Mouse (Mus musculus) embryonic facial prominence, embryonic 15.5 days (tissue): ENCODE data around the gene Gpx2. TPM values are rescaled to one million over a fixed set of nuclear protein-coding genes. Genes with fewer than 3 reads are reported as not detected.

Source experiments
- ATAC-seq: fragments of 200-750 bp; cut with Nextera tagmentation; 2 replicates; pipeline ENCODE4 v1.8.0; 2017; ENCODE audit warnings: low read depth, moderate TSS enrichment; ENCODE audit not compliant: insufficient number of reproducible peaks, low FRiP score, low TSS enrichment
- H3K27ac ChIP-seq: fragments of 300-500 bp; sonication (generic); replicated peaks from 2 replicates; pipeline ENCODE4 v1.5.1; 2015; ENCODE audit warnings: mild to moderate bottlenecking, inconsistent platforms
- H3K27me3 ChIP-seq: fragments of 300-500 bp; sonication (generic); 2 replicates; pipeline ENCODE4 v1.6.1; 2015; ENCODE audit warnings: inconsistent platforms
- H3K36me3 ChIP-seq: fragments of 300-500 bp; sonication (generic); 2 replicates; pipeline ENCODE4 v1.6.1; 2015; ENCODE audit warnings: mild to moderate bottlenecking, inconsistent platforms
- H3K4me1 ChIP-seq: fragments of 300-500 bp; sonication (generic); 2 replicates; pipeline ENCODE4 v1.6.1; 2015; ENCODE audit warnings: inconsistent platforms
- H3K4me2 ChIP-seq: fragments of 300-500 bp; sonication (generic); replicated peaks from 2 replicates; pipeline ENCODE4 v1.6.1; 2015; ENCODE audit warnings: mild to moderate bottlenecking, inconsistent platforms
- H3K4me3 ChIP-seq: fragments of 300-500 bp; sonication (generic); replicated peaks from 2 replicates; pipeline ENCODE4 v1.5.1; 2015; ENCODE audit warnings: mild to moderate bottlenecking, inconsistent platforms
- H3K9ac ChIP-seq: fragments of 300-500 bp; sonication (generic); 2 replicates; pipeline ENCODE4 v1.6.1; 2015; ENCODE audit warnings: inconsistent platforms
- H3K9me3 ChIP-seq: fragments of 300-500 bp; sonication (generic); replicated peaks from 2 replicates; pipeline ENCODE4 v1.6.1; 2016; ENCODE audit warnings: inconsistent platforms
- WGBS: fragments of 180-500 bp; shearing (Covaris S2); methylation state at CpG from one replicate; pipeline ENCODE4 v1.1.7; 2015; 5-methylcytosine and 5-hydroxymethylcytosine counted together
- polyA plus RNA-seq: library from polyadenylated mRNA; unstranded; fragments of >200 nt; fragmentation: Nextera tagmentation; extraction: Ambion mirVana; gene quantifications from 2 replicates; pipeline ENCODE4 v1.2.1, GENCODE M21; 2015

The Gpx2 gene
- polyA plus RNA-seq, 1 experiment from 2014 or later = 5.1 TPM

- Histone ChIP-seq H3K9ac (no peak overlapping the region), H3K4me1 (peaks cover 55% of the 10 kb centered on the region)
These were observed 25.3 kb upstream of the Gpx2 start for GRCm38 (mm10) chr12:76820615-76821014.

DNA sequence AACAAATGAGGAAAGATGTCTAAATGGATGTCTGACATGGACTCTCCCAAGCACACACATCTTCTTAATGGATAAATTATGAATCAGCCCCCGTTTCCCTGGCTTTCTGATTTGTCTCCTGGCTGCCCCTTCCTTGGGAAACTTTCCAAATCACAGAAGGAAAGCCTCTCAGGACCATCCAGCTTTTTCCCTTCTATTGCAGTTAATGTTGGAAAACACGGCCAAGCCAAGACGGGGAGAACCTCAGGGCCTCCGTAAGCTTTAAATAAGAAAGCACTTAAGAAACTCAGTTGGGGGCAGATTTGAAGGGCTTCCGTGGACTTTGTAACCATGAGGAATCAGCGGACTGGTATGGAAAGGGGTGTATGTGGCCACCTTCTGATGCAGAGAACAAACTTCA, 24.5 kb upstream of the Gpx2 start:
- WGBS = 57% methylated on average over 6 of the region's 6 CpGs
- H3K4me1 ChIP-seq = peaks cover 55% of the 10 kb centered on the region
- no peak overlapping the region for H3K4me2 ChIP-seq
- H3K9ac ChIP-seq = no peak overlapping the region
- ATAC-seq = no peak
- H3K27me3 ChIP-seq = 0 out of 2 replicates have a peak, but pooled peaks cover 5% of the 10 kb centered on the region
- no peak overlapping the region for H3K4me3 ChIP-seq
- H3K9me3 ChIP-seq = no peaks in the 10 kb centered on the region
- 0 out of 2 replicates have a peak overlapping the region, but pooled peaks have one; percentile 22 for H3K27ac ChIP-seq
- no peaks in the 10 kb centered on the region for H3K36me3 ChIP-seq

More at GRCm38 (mm10) chr12:76820615-76821014, 25.3 kb upstream of the Gpx2 start:
- Histone ChIP-seq H3K27me3 (0 out of 2 replicates have a peak, but pooled peaks cover 5% of the 10 kb centered on the region), H3K4me3 (peak overlapping the region; percentile 71; the same call in 1 of the 2 replicates), H3K36me3 (no peaks in the 10 kb centered on the region), H3K9me3 (no peaks in the 10 kb centered on the region), H3K4me2 (peak overlapping the region; percentile 90), H3K27ac (0 out of 2 replicates have a peak overlapping the region, but pooled peaks have one; percentile 0)
- no peak for ATAC-seq
- WGBS = 48% methylated on average over 4 of the region's 4 CpGs

DNA sequence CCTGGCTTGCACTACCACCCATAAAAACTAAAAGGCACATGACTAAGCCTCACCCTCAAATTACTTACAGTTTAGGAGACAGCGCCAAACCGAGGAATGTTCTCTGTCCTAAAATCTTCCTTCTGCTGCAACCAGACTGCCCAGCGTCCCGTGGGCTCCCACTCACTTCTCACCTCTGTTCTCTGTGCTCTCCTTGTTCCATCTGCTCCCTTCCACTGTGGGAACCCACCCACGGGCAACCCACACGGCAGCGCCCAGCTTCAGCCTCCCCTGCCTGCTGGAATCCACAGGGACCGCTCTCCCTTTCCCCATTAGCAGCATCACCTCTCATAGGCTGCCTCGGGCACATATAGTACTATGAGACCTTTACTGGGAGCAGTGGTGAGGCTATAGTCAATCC, 23.6 kb upstream of the Gpx2 start:
- ATAC-seq = no peak
- Histone ChIP-seq H3K9ac (no peak overlapping the region), H3K36me3 (no peaks in the 10 kb centered on the region), H3K4me3 (no peak overlapping the region), H3K27me3 (0 out of 2 replicates have a peak, but pooled peaks cover 2% of the 10 kb centered on the region), H3K4me2 (no peak overlapping the region), H3K9me3 (no peaks in the 10 kb centered on the region), H3K27ac (peak overlapping the region; percentile 80), H3K4me1 (peaks cover 55% of the 10 kb centered on the region)
- 70% methylated on average over 9 of the region's 9 CpGs for WGBS

DNA sequence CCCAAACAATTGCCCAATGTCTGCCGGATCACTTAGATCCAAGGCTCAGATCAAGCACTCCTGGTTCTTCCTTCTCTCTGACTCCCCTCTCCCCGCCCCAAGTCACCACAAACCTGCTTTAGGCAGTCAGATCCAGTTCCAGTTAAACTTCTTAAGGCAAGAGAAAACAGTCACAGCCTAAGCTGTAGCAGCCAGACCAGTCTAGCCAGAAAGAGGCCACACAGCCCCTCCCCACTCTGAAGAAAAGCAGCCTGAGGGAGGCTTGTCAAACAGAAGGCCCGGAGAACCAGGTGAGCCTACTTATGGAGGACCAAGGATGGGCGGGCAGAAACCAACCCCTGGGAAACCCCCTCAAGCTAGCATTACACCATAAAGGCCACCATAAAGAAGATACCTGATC, 22.8 kb upstream of the Gpx2 start:
- no peak overlapping the region for H3K4me2 ChIP-seq
- H3K9me3 ChIP-seq = no peaks in the 10 kb centered on the region
- no peak overlapping the region for H3K9ac ChIP-seq
- ATAC-seq = peak; percentile 58
- peak overlapping the region; percentile 80 for H3K27ac ChIP-seq
- H3K27me3 ChIP-seq = no peaks in the 10 kb centered on the region
- no peak overlapping the region for H3K4me3 ChIP-seq
- peaks cover 56% of the 10 kb centered on the region for H3K4me1 ChIP-seq
- no peaks in the 10 kb centered on the region for H3K36me3 ChIP-seq
- 43% methylated on average over 4 of the region's 4 CpGs for WGBS

GRCm38 (mm10) chr12:76817176-76817575, 21.8 kb upstream of the Gpx2 start:
- no peak for ATAC-seq
- H3K27ac ChIP-seq = peak overlapping the region; percentile 80; the same call in 1 of the 2 replicates
- H3K4me1 ChIP-seq = peaks cover 56% of the 10 kb centered on the region
- no peak overlapping the region for H3K4me2 ChIP-seq
- H3K4me3 ChIP-seq = no peak overlapping the region
- H3K27me3 ChIP-seq = no peaks in the 10 kb centered on the region
- no peak overlapping the region for H3K9ac ChIP-seq
- WGBS = 38% methylated on average over 4 of the region's 4 CpGs
- no peaks in the 10 kb centered on the region for H3K36me3 ChIP-seq
- no peaks in the 10 kb centered on the region for H3K9me3 ChIP-seq

- 41% methylated on average over 4 of the region's 4 CpGs for WGBS
- no peak for ATAC-seq
- Histone ChIP-seq H3K9me3 (no peaks in the 10 kb centered on the region), H3K4me3 (no peak overlapping the region), H3K27me3 (no peaks in the 10 kb centered on the region), H3K4me1 (peaks cover 53% of the 10 kb centered on the region), H3K36me3 (no peaks in the 10 kb centered on the region), H3K27ac (no peak overlapping the region), H3K9ac (no peak overlapping the region), H3K4me2 (no peak overlapping the region)
These were observed 21.4 kb upstream of the Gpx2 start for GRCm38 (mm10) chr12:76816720-76817119.

DNA sequence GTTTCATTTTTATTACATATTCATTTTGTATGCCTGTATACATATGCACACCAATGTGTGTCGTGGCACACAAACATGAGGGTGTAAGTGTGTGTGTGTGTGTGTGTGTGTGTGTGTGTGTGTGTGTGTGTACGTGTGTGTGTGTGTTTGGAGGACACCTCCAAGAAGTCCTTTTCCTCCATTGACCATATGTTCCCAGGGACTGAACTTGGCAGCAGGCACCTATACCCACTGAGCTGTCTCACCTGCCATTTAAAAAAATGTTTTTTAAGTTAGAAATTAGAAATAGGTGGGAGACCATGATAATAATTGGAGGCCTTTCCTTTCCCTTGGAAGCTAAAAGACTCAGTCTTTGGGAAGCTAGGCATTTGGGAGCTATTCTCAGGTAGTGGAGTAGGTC, 18.8 kb upstream of the Gpx2 start:
- Histone ChIP-seq H3K9me3 (no peaks in the 10 kb centered on the region), H3K4me2 (no peak overlapping the region), H3K27me3 (no peaks in the 10 kb centered on the region), H3K4me3 (no peak overlapping the region), H3K27ac (no peak overlapping the region), H3K36me3 (no peaks in the 10 kb centered on the region), H3K4me1 (peaks cover 27% of the 10 kb centered on the region), H3K9ac (no peak overlapping the region)
- ATAC-seq = no peak
- 91% methylated on average over 2 of the region's 2 CpGs for WGBS

DNA sequence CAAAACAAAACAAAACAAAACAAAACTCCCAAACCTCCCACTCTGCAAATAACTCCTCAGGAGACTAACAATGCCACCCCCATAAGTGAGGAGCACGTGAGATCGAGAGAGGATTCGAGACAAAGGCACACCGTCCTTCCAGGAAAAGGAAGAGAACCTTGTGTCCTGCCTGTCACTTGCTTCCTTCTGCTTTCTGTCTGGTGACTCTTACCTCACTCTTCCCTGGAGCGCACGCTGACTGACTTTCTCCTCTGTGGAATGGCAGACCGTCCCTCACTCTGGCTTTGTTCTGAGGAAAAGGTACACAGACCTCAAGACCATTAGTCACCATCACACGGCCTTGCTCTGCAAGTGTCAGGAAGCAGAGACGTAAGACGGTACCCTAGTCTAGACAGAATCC, 18.2 kb upstream of the Gpx2 start:
- Histone ChIP-seq H3K4me2 (no peak overlapping the region), H3K36me3 (no peaks in the 10 kb centered on the region), H3K27ac (no peak overlapping the region), H3K9ac (no peak overlapping the region), H3K4me3 (no peak overlapping the region), H3K27me3 (no peaks in the 10 kb centered on the region), H3K4me1 (peaks cover 22% of the 10 kb centered on the region), H3K9me3 (no peaks in the 10 kb centered on the region)
- ATAC-seq = no peak
- 72% methylated on average over 10 of the region's 10 CpGs for WGBS

GRCm38 (mm10) chr12:76811006-76811405, 15.7 kb upstream of the Gpx2 start:
- no peaks in the 10 kb centered on the region for H3K9me3 ChIP-seq
- WGBS = 81% methylated on average over 4 of the region's 4 CpGs
- no peak overlapping the region for H3K27ac ChIP-seq
- H3K9ac ChIP-seq = no peak overlapping the region
- H3K4me1 ChIP-seq = peaks cover 5% of the 10 kb centered on the region; the same call in 1 of the 2 replicates
- H3K4me3 ChIP-seq = no peak overlapping the region
- H3K4me2 ChIP-seq = no peak overlapping the region
- ATAC-seq = no peak
- H3K36me3 ChIP-seq = no peaks in the 10 kb centered on the region
- no peaks in the 10 kb centered on the region for H3K27me3 ChIP-seq

- 88% methylated on average over 5 of the region's 5 CpGs for WGBS
- H3K4me2 ChIP-seq = no peak overlapping the region
- peaks cover 5% of the 10 kb centered on the region; the same call in 1 of the 2 replicates for H3K4me1 ChIP-seq
- no peaks in the 10 kb centered on the region for H3K36me3 ChIP-seq
- no peaks in the 10 kb centered on the region for H3K27me3 ChIP-seq
- no peak for ATAC-seq
- H3K4me3 ChIP-seq = no peak overlapping the region
- no peak overlapping the region for H3K9ac ChIP-seq
- no peak overlapping the region for H3K27ac ChIP-seq
- H3K9me3 ChIP-seq = no peaks in the 10 kb centered on the region
These were observed 15.1 kb upstream of the Gpx2 start for GRCm38 (mm10) chr12:76810491-76810890.

- Histone ChIP-seq H3K4me2 (no peak overlapping the region), H3K36me3 (no peaks in the 10 kb centered on the region), H3K9ac (no peak overlapping the region), H3K27ac (no peak overlapping the region), H3K4me3 (no peak overlapping the region), H3K4me1 (peaks cover under 1% of the 10 kb centered on the region; the same call in 1 of the 2 replicates), H3K9me3 (no peaks in the 10 kb centered on the region), H3K27me3 (no peaks in the 10 kb centered on the region)
- no peak for ATAC-seq
- WGBS = 73% methylated on average over 10 of the region's 10 CpGs
These were observed 12.4 kb upstream of the Gpx2 start for GRCm38 (mm10) chr12:76807796-76808195.
